Mouse (Mus musculus) testis, postnatal 14 days (tissue): ENCODE results near the gene Pcp4l1.
"Not testable (repeated sequence)": the region's sequence is repeated elsewhere in the genome, so short reads cannot be mapped to it uniquely, and the experiment has no call there.

ENCODE experiments used
- DNase-seq: peaks from one replicate; pipeline ENCODE4 v3.0.0; 2021; ENCODE audit warnings: low spot score

Gene Pcp4l1

DNA sequence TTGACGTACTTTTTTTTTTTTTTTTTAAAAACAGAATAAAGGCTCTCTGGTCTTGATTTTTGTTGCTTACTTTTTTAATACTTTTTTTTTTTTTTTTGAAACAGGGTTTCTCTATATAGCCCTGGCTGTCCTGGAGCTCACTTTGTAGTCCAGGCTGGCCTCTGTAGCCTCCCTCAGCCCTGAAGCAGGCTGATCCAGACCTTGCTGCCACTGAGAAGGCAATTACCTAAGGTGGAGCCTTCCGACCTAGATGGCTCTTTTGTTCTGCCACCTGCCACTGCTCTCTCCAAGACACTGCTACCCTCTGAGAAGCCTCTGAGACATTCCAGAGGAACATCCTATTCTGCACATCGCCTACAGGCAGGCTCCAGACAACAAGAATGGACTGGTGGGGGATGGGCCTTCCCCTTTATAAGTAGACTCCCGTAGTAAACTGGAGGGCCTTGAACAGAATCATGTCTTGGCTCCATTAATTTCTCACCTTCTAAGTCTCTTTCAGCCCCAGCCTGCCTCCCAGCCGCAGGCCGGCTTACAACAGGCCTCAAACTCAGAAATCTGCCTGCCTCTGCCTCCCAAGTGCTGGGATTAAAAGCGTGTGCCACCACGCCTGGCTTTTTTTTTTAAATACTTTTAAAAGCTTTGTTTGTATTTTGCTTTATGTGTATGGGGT is 58.4 kb downstream of the Pcp4l1 start:
- DNase-seq, result not testable (repeated sequence)

- no peak for DNase-seq
Measured at GRCm38 (mm10) chr1:171135600-171135999, 60.5 kb downstream of the Pcp4l1 start.

- DNase-seq, result no peak
Measured at GRCm38 (mm10) chr1:171130971-171131370, 65.1 kb downstream of the Pcp4l1 start.

- DNase-seq, result peak; percentile 73
Measured at GRCm38 (mm10) chr1:171129251-171129650, 66.8 kb downstream of the Pcp4l1 start.

- no peak for DNase-seq
Measured at GRCm38 (mm10) chr1:171124398-171124797, 71.7 kb downstream of the Pcp4l1 start.
